Mouse (Mus musculus): ENCODE measurements at regions not wholly inside any gene's neighbourhood (a gene's known extent, or its start where the extent isn't known, plus 50 kb on each side); places are given as distances from the start of the nearest gene placed in this dataset.

- DNase-seq (ENCODE audit: extremely low spot score in 1 of 2, low spot score in 2 of 2), result no peak
- intact Hi-C loops (cut with DNase I), result no loop called here
Observed at GRCm38 (mm10) chr1:190357779-190358178, 187.3 kb upstream of the Prox1 start.

GRCm38 (mm10) chr1:190347610-190348009 is 177.1 kb upstream of the Prox1 start:
- intact Hi-C loops (cut with DNase I), result no loop called here
- DNase-seq (ENCODE audit: extremely low spot score in 1 of 2, low spot score in 2 of 2), result no peak

GRCm38 (mm10) chr1:190340715-190341114 is 170.2 kb upstream of the Prox1 start:
- intact Hi-C loops (cut with DNase I), result no loop called here
- DNase-seq (ENCODE audit: extremely low spot score in 1 of 2, low spot score in 2 of 2), result no peak

GRCm38 (mm10) chr1:190334471-190334870 is 164.0 kb upstream of the Prox1 start:
- no peak for DNase-seq (ENCODE audit: extremely low spot score in 1 of 2, low spot score in 2 of 2)
- intact Hi-C loops (cut with DNase I), result no loop called here

GRCm38 (mm10) chr1:190334053-190334452 is 163.5 kb upstream of the Prox1 start:
- DNase-seq (ENCODE audit: extremely low spot score in 1 of 2, low spot score in 2 of 2), result no peak
- intact Hi-C loops (cut with DNase I), result no loop called here

- DNase-seq (ENCODE audit: extremely low spot score in 1 of 2, low spot score in 2 of 2), result no peak
- intact Hi-C loops (cut with DNase I), result no loop called here
Observed at GRCm38 (mm10) chr1:190332001-190332400, 161.5 kb upstream of the Prox1 start.

GRCm38 (mm10) chr1:190324562-190324961 is 154.0 kb upstream of the Prox1 start:
- no peak for DNase-seq (ENCODE audit: extremely low spot score in 1 of 2, low spot score in 2 of 2)
- intact Hi-C loops (cut with DNase I), result no loop called here

GRCm38 (mm10) chr1:190323671-190324070 is 153.2 kb upstream of the Prox1 start:
- DNase-seq (ENCODE audit: extremely low spot score in 1 of 2, low spot score in 2 of 2), result no peak
- intact Hi-C loops (cut with DNase I), result no loop called here

- intact Hi-C loops (cut with DNase I), result no loop called here
- DNase-seq (ENCODE audit: extremely low spot score in 1 of 2, low spot score in 2 of 2), result no peak
Observed at GRCm38 (mm10) chr1:190316175-190316574, 145.7 kb upstream of the Prox1 start.

GRCm38 (mm10) chr1:190309831-190310230 is 139.3 kb upstream of the Prox1 start:
- intact Hi-C loops (cut with DNase I), result no loop called here
- DNase-seq (ENCODE audit: extremely low spot score in 1 of 2, low spot score in 2 of 2), result no peak

GRCm38 (mm10) chr1:190307751-190308150 is 137.2 kb upstream of the Prox1 start:
- DNase-seq (ENCODE audit: extremely low spot score in 1 of 2, low spot score in 2 of 2), result no peak
- intact Hi-C loops (cut with DNase I), result no loop called here

GRCm38 (mm10) chr1:190297666-190298327 is 127.3 kb upstream of the Prox1 start:
- DNase-seq (ENCODE audit: extremely low spot score in 1 of 2, low spot score in 2 of 2), result peak in 1 of 2 experiments; percentile 15

GRCm38 (mm10) chr1:190290061-190290460 is 119.5 kb upstream of the Prox1 start:
- intact Hi-C loops (cut with DNase I), result no loop called here
- DNase-seq (ENCODE audit: extremely low spot score in 1 of 2, low spot score in 2 of 2), result no peak

More at GRCm38 (mm10) chr1:190297666-190298327, 127.3 kb upstream of the Prox1 start:
- intact Hi-C loops (cut with DNase I), result no loop called here

- DNase-seq (ENCODE audit: extremely low spot score in 1 of 2, low spot score in 2 of 2), result no peak
- intact Hi-C loops (cut with DNase I), result no loop called here
Observed at GRCm38 (mm10) chr1:190286481-190287145, 116.1 kb upstream of the Prox1 start.

- intact Hi-C loops (cut with DNase I), result no loop called here
- no peak for DNase-seq (ENCODE audit: extremely low spot score in 1 of 2, low spot score in 2 of 2)
Observed at GRCm38 (mm10) chr1:190285636-190286035, 115.1 kb upstream of the Prox1 start.

GRCm38 (mm10) chr1:190285049-190285448 is 114.5 kb upstream of the Prox1 start:
- DNase-seq (ENCODE audit: extremely low spot score in 1 of 2, low spot score in 2 of 2), result no peak
- intact Hi-C loops (cut with DNase I), result no loop called here

GRCm38 (mm10) chr1:190284138-190284537 is 113.6 kb upstream of the Prox1 start:
- intact Hi-C loops (cut with DNase I), result no loop called here
- DNase-seq (ENCODE audit: extremely low spot score in 1 of 2, low spot score in 2 of 2), result no peak

- no peak for DNase-seq (ENCODE audit: extremely low spot score in 1 of 2, low spot score in 2 of 2)
- intact Hi-C loops (cut with DNase I), result no loop called here
Observed at GRCm38 (mm10) chr1:190280081-190280858, 109.8 kb upstream of the Prox1 start.

GRCm38 (mm10) chr1:190274911-190275310 is 104.4 kb upstream of the Prox1 start:
- intact Hi-C loops (cut with DNase I), result no loop called here
- DNase-seq (ENCODE audit: extremely low spot score in 1 of 2, low spot score in 2 of 2), result no peak
